Mouse (Mus musculus): ENCODE data around the gene Senp8.

DNA sequence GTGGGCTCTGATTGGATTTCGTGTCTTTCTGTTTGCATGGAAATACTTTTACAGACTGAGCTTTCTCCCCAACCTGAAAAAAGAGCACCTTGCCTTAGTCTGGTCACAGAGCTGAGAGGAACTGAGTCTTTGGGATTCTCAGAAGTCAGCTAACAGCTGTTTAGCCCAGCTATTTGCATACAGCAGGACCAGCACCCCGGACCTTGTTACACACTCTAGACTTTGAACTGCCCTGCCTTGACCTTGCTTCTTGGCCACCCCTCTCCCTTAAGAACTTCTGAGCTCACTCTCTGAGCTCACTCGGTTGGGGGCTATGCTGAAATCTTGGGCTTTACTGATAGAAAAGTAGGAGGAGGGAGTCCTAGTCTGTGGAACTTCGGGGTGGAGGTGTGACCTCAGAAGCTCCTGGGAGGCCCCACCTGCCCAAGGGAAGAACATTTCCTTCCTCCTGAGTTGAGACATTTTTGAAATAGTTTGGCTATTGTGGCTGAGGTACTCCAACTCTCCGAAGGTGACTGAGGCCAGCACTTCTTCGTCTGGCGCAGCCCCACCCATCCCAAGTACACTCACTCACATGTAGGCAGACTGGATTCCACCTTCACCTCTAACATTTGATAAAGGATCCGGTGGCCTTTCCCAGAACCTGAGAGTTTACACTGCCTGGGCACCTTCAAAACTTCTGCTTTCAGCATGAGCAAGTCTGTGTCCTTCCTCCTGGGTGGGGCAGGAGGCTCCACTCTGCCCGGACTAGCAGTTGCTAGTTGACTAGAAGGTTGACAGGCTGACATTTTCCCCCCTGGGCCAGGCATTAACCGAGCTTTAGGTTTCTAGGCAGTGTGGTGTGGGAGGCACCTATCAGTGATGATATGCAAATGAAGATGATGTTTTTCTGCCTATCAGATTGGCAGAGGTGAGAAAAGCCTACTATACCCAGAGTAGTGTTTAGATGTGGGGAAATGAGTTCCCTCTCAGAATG lies 43.4 kb downstream of the Senp8 start:
- no peak for TF ChIP-seq CTCF (conservative IDR thresholded peaks at IDR 0.05; ENCODE audit: insufficient read depth, insufficient read length, low read depth, low read length)
- TF ChIP-seq POLR2A (IDR thresholded peaks at IDR 0.05; ENCODE audit: low read depth, low read length) = no peak
